Mouse (Mus musculus): ENCODE measurements around the gene Rtca. TPM values are rescaled to one million over a fixed set of nuclear protein-coding genes. Genes with fewer than 3 reads are reported as not detected.

The Rtca gene
- polyA plus RNA-seq (2015; fragmentation: Illumina TruSeq; extraction: RNeasy Lipid Tissue Mini Kit (QIAGEN cat#74804); ENCODE audit: low read depth, low replicate concordance), result 72.4 TPM

DNA sequence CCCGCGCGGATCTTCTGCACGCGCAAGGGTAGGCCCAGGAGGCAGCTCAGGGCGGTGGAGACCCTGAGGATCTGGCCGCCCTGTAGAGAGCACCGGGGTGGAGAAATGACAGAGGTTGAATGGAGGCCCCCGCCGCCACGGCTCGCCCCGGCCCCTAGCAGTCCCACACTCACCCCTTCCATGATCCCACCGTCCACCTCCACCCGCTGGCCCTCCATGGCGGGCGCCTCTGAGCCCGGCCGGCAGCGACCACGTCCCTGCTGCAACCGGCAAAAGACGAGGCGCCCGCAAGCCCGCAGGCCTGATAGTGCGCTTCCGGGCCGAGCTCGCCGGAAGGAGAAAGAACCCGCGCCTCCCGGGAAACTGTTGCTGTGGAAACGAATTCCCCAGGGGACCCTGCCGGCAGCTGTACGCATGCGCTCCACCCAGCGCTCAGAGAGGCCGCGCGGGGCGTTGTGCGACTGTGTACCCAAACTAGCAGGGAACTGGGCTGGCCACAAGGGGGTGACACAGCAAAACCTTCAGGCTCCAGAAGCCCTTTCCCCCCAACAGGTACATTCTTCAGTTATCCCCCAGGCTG is at the start of gene Rtca:
Gene Rtca (minus strand): TSS at position 437 of the 580 bp plus-strand sequence.

GRCm38 (mm10) chr3:116512904-116513716 is 5.1 kb upstream of the Rtca start, which contains the start of gene Dbt:
TSS of gene Dbt (plus strand) at chr3:116513070.

Other genes starting within 250 kb of the Rtca start
- gene Cdc14a, start 84.2 kb downstream of the Rtca start, polyA plus RNA-seq (2015; fragmentation: Illumina TruSeq; extraction: RNeasy Lipid Tissue Mini Kit (QIAGEN cat#74804); ENCODE audit: low read depth, low replicate concordance), result 1.8 TPM
- 19.2 TPM for gene Dbt, start 4.9 kb upstream of the Rtca start, polyA plus RNA-seq (2015; fragmentation: Illumina TruSeq; extraction: RNeasy Lipid Tissue Mini Kit (QIAGEN cat#74804); ENCODE audit: low read depth, low replicate concordance)
- not detected for gene Lrrc39, start 54.8 kb upstream of the Rtca start, polyA plus RNA-seq (2015; fragmentation: Illumina TruSeq; extraction: RNeasy Lipid Tissue Mini Kit (QIAGEN cat#74804); ENCODE audit: low read depth, low replicate concordance)
- 3.8 TPM for gene Sass6, start 86.8 kb upstream of the Rtca start, polyA plus RNA-seq (2015; fragmentation: Illumina TruSeq; extraction: RNeasy Lipid Tissue Mini Kit (QIAGEN cat#74804); ENCODE audit: low read depth, low replicate concordance)
- 12.8 TPM for gene Trmt13, start 106.4 kb upstream of the Rtca start, polyA plus RNA-seq (2015; fragmentation: Illumina TruSeq; extraction: RNeasy Lipid Tissue Mini Kit (QIAGEN cat#74804); ENCODE audit: low read depth, low replicate concordance)
- 56.9 TPM for gene Mfsd14a, start 154.5 kb upstream of the Rtca start, polyA plus RNA-seq (2015; fragmentation: Illumina TruSeq; extraction: RNeasy Lipid Tissue Mini Kit (QIAGEN cat#74804); ENCODE audit: low read depth, low replicate concordance)
- gene Gm43191, start 173.1 kb upstream of the Rtca start, polyA plus RNA-seq (2015; fragmentation: Illumina TruSeq; extraction: RNeasy Lipid Tissue Mini Kit (QIAGEN cat#74804); ENCODE audit: low read depth, low replicate concordance), result not detected
- gene Slc35a3, start 204.6 kb upstream of the Rtca start, polyA plus RNA-seq (2015; fragmentation: Illumina TruSeq; extraction: RNeasy Lipid Tissue Mini Kit (QIAGEN cat#74804); ENCODE audit: low read depth, low replicate concordance), result 17.2 TPM